Mouse (Mus musculus): Measurements from ENCODE around the gene Ankrd28. TPM values are rescaled to one million over a fixed set of nuclear protein-coding genes. Genes with fewer than 3 reads are reported as not detected.

Gene Ankrd28
- polyA plus RNA-seq, 1 experiment from 2014 or later = 7.9 TPM

- H3K27ac ChIP-seq (ENCODE audit: low read depth, low read length) = no peak overlapping the region
- no peaks in the 10 kb centered on the region for H3K27me3 ChIP-seq (replicated peaks; ENCODE audit: control insufficient read depth, insufficient read depth, low read length)
- H3K4me2 ChIP-seq (ENCODE audit: low read length) = no peak overlapping the region
- H3K9ac ChIP-seq (ENCODE audit: low read depth, low read length) = no peak overlapping the region
- H3K9me3 ChIP-seq (ENCODE audit: control insufficient read depth, low read length) = no peaks in the 10 kb centered on the region
- H3K4me3 ChIP-seq (ENCODE audit: low read length) = no peak overlapping the region
- no peaks in the 10 kb centered on the region for H3K36me3 ChIP-seq (ENCODE audit: control insufficient read depth, insufficient read depth, low read length)
- ATAC-seq = no peak
- 69% methylated on average over 7 of the region's 7 CpGs for WGBS
- H3K4me1 ChIP-seq (ENCODE audit: control insufficient read depth, insufficient read depth, low read depth, low read length) = no peaks in the 10 kb centered on the region
These were observed 146.0 kb downstream of the Ankrd28 start for GRCm38 (mm10) chr14:31684343-31685040.

GRCm38 (mm10) chr14:31683610-31684009 lies 146.8 kb downstream of the Ankrd28 start:
- Histone ChIP-seq H3K4me2 (ENCODE audit: low read length) (no peak overlapping the region), H3K27ac (ENCODE audit: low read depth, low read length) (no peak overlapping the region), H3K4me3 (ENCODE audit: low read length) (no peak overlapping the region), H3K9ac (ENCODE audit: low read depth, low read length) (no peak overlapping the region), H3K36me3 (ENCODE audit: control insufficient read depth, insufficient read depth, low read length) (no peaks in the 10 kb centered on the region), H3K27me3 (replicated peaks; ENCODE audit: control insufficient read depth, insufficient read depth, low read length) (no peaks in the 10 kb centered on the region), H3K4me1 (ENCODE audit: control insufficient read depth, insufficient read depth, low read depth, low read length) (no peaks in the 10 kb centered on the region), H3K9me3 (ENCODE audit: control insufficient read depth, low read length) (no peaks in the 10 kb centered on the region)
- 87% methylated on average over 2 of the region's 2 CpGs for WGBS
- ATAC-seq = no peak

- ATAC-seq = no peak
- Histone ChIP-seq H3K27ac (ENCODE audit: low read depth, low read length) (no peak overlapping the region), H3K4me2 (ENCODE audit: low read length) (no peak overlapping the region), H3K36me3 (ENCODE audit: control insufficient read depth, insufficient read depth, low read length) (no peaks in the 10 kb centered on the region), H3K9ac (ENCODE audit: low read depth, low read length) (no peak overlapping the region), H3K27me3 (replicated peaks; ENCODE audit: control insufficient read depth, insufficient read depth, low read length) (no peaks in the 10 kb centered on the region), H3K4me1 (ENCODE audit: control insufficient read depth, insufficient read depth, low read depth, low read length) (no peaks in the 10 kb centered on the region), H3K9me3 (ENCODE audit: control insufficient read depth, low read length) (no peaks in the 10 kb centered on the region), H3K4me3 (ENCODE audit: low read length) (no peak overlapping the region)
- 54% methylated on average over 5 of the region's 5 CpGs for WGBS
These were observed 148.4 kb downstream of the Ankrd28 start for GRCm38 (mm10) chr14:31681931-31682555.

GRCm38 (mm10) chr14:31681291-31681690 lies 149.2 kb downstream of the Ankrd28 start:
- Histone ChIP-seq H3K4me3 (ENCODE audit: low read length) (no peak overlapping the region), H3K9ac (ENCODE audit: low read depth, low read length) (no peak overlapping the region), H3K36me3 (ENCODE audit: control insufficient read depth, insufficient read depth, low read length) (no peaks in the 10 kb centered on the region), H3K27ac (ENCODE audit: low read depth, low read length) (no peak overlapping the region), H3K9me3 (ENCODE audit: control insufficient read depth, low read length) (no peaks in the 10 kb centered on the region), H3K27me3 (replicated peaks; ENCODE audit: control insufficient read depth, insufficient read depth, low read length) (no peaks in the 10 kb centered on the region), H3K4me2 (ENCODE audit: low read length) (no peak overlapping the region), H3K4me1 (ENCODE audit: control insufficient read depth, insufficient read depth, low read depth, low read length) (no peaks in the 10 kb centered on the region)
- no peak for ATAC-seq
- WGBS = 77% methylated on average over 9 of the region's 9 CpGs

- Histone ChIP-seq H3K9me3 (ENCODE audit: control insufficient read depth, low read length) (no peaks in the 10 kb centered on the region), H3K27me3 (replicated peaks; ENCODE audit: control insufficient read depth, insufficient read depth, low read length) (no peaks in the 10 kb centered on the region), H3K27ac (ENCODE audit: low read depth, low read length) (no peak overlapping the region), H3K9ac (ENCODE audit: low read depth, low read length) (no peak overlapping the region), H3K4me1 (ENCODE audit: control insufficient read depth, insufficient read depth, low read depth, low read length) (no peaks in the 10 kb centered on the region), H3K36me3 (ENCODE audit: control insufficient read depth, insufficient read depth, low read length) (no peaks in the 10 kb centered on the region), H3K4me2 (ENCODE audit: low read length) (no peak overlapping the region), H3K4me3 (ENCODE audit: low read length) (no peak overlapping the region)
- 96% methylated on average over 3 of the region's 3 CpGs for WGBS
- no peak for ATAC-seq
These were observed 149.8 kb downstream of the Ankrd28 start for GRCm38 (mm10) chr14:31680656-31681055.

GRCm38 (mm10) chr14:31671635-31672320 lies 158.7 kb downstream of the Ankrd28 start:
- Histone ChIP-seq H3K4me1 (ENCODE audit: control insufficient read depth, insufficient read depth, low read depth, low read length) (peaks cover 10% of the 10 kb centered on the region), H3K4me2 (ENCODE audit: low read length) (no peak overlapping the region), H3K27ac (ENCODE audit: low read depth, low read length) (no peak overlapping the region), H3K9me3 (ENCODE audit: control insufficient read depth, low read length) (no peaks in the 10 kb centered on the region), H3K4me3 (ENCODE audit: low read length) (no peak overlapping the region), H3K27me3 (replicated peaks; ENCODE audit: control insufficient read depth, insufficient read depth, low read length) (no peaks in the 10 kb centered on the region), H3K36me3 (ENCODE audit: control insufficient read depth, insufficient read depth, low read length) (peaks cover 8% of the 10 kb centered on the region; the same call in 1 of the 2 replicates), H3K9ac (ENCODE audit: low read depth, low read length) (no peak overlapping the region)
- WGBS = 42% methylated on average over 10 of the region's 10 CpGs
- no peak for ATAC-seq

- no peaks in the 10 kb centered on the region for H3K27me3 ChIP-seq (replicated peaks; ENCODE audit: control insufficient read depth, insufficient read depth, low read length)
- H3K4me3 ChIP-seq (ENCODE audit: low read length) = no peak overlapping the region
- WGBS = 47% methylated on average over 15 of the region's 15 CpGs
- H3K4me2 ChIP-seq (ENCODE audit: low read length) = no peak overlapping the region
- H3K9me3 ChIP-seq (ENCODE audit: control insufficient read depth, low read length) = no peaks in the 10 kb centered on the region
- peaks cover 10% of the 10 kb centered on the region; the same call in 1 of the 2 replicates for H3K36me3 ChIP-seq (ENCODE audit: control insufficient read depth, insufficient read depth, low read length)
- H3K9ac ChIP-seq (ENCODE audit: low read depth, low read length) = peak overlapping the region; percentile 14; the same call in 1 of the 2 replicates
- H3K4me1 ChIP-seq (ENCODE audit: control insufficient read depth, insufficient read depth, low read depth, low read length) = peaks cover 13% of the 10 kb centered on the region
- peak; percentile 31; the same call in 1 of the 2 replicates for ATAC-seq
- peak overlapping the region; percentile 64 for H3K27ac ChIP-seq (ENCODE audit: low read depth, low read length)
These were observed 160.6 kb downstream of the Ankrd28 start for GRCm38 (mm10) chr14:31669642-31670490.

- H3K4me1 ChIP-seq (ENCODE audit: control insufficient read depth, insufficient read depth, low read depth, low read length) = peaks cover 16% of the 10 kb centered on the region
- H3K9me3 ChIP-seq (ENCODE audit: control insufficient read depth, low read length) = no peaks in the 10 kb centered on the region
- no peak overlapping the region for H3K4me2 ChIP-seq (ENCODE audit: low read length)
- H3K36me3 ChIP-seq (ENCODE audit: control insufficient read depth, insufficient read depth, low read length) = peaks cover 10% of the 10 kb centered on the region; the same call in 1 of the 2 replicates
- H3K9ac ChIP-seq (ENCODE audit: low read depth, low read length) = peak overlapping the region; percentile 14
- no peak overlapping the region for H3K4me3 ChIP-seq (ENCODE audit: low read length)
- peak; percentile 57 for ATAC-seq
- peak overlapping the region; percentile 64 for H3K27ac ChIP-seq (ENCODE audit: low read depth, low read length)
- 40% methylated on average over 13 of the region's 13 CpGs for WGBS
- H3K27me3 ChIP-seq (replicated peaks; ENCODE audit: control insufficient read depth, insufficient read depth, low read length) = no peaks in the 10 kb centered on the region
These were observed 161.3 kb downstream of the Ankrd28 start for GRCm38 (mm10) chr14:31669161-31669611.
